Mouse (Mus musculus) stomach, postnatal 0 days (tissue): ENCODE data around the gene Enkd1. TPM values are rescaled to one million over a fixed set of nuclear protein-coding genes. Genes with fewer than 3 reads are reported as not detected.

ENCODE experiments used
- ATAC-seq: fragments of 200-750 bp; cut with Nextera tagmentation; 2 replicates; pipeline ENCODE4 v1.8.0; 2017; ENCODE audit not compliant: low FRiP score, low TSS enrichment
- DNase-seq: peaks from one replicate; pipeline ENCODE4 v3.0.0-alpha.2; 2016; ENCODE audit warnings: low spot score
- H3K27ac ChIP-seq: fragments of 300-500 bp; sonication (generic); replicated peaks from 2 replicates; pipeline ENCODE4 v1.5.1; 2014; ENCODE audit warnings: mild to moderate bottlenecking, control low read depth
- H3K27me3 ChIP-seq: fragments of 300-500 bp; sonication (generic); 2 replicates; pipeline ENCODE4 v1.6.1; 2014; ENCODE audit warnings: low read length; ENCODE audit not compliant: control insufficient read depth, insufficient read depth
- H3K36me3 ChIP-seq: fragments of 300-500 bp; sonication (generic); 2 replicates; pipeline ENCODE4 v1.6.1; 2014; ENCODE audit warnings: low read length, mixed read lengths; ENCODE audit not compliant: control insufficient read depth, insufficient read depth
- H3K4me1 ChIP-seq: fragments of 300-500 bp; sonication (generic); replicated peaks from 2 replicates; pipeline ENCODE4 v1.6.1; 2014; ENCODE audit warnings: antibody characterized with exemption; ENCODE audit not compliant: control insufficient read depth, insufficient read depth
- H3K4me2 ChIP-seq: fragments of 300-500 bp; sonication (generic); replicated peaks from 2 replicates; pipeline ENCODE4 v1.6.1; 2014; ENCODE audit warnings: low read depth, mild to moderate bottlenecking, control low read depth, moderate library complexity
- H3K4me3 ChIP-seq: fragments of 300-500 bp; sonication (generic); 2 replicates; pipeline ENCODE4 v1.5.1; 2014; ENCODE audit warnings: low read depth, low read length, control low read depth
- H3K9ac ChIP-seq: fragments of 300-500 bp; sonication (generic); 2 replicates; pipeline ENCODE4 v1.6.1; 2014; ENCODE audit warnings: mild to moderate bottlenecking, low read length, control low read depth, mixed read lengths
- H3K9me3 ChIP-seq: fragments of 300-500 bp; sonication (generic); 2 replicates; pipeline ENCODE4 v1.6.1; 2016; ENCODE audit warnings: low read length; ENCODE audit not compliant: control insufficient read depth
- CTCF ChIP-seq: IDR thresholded peaks from 2 replicates; pipeline ENCODE4 v1.5.1; 2016; ENCODE audit warnings: antibody characterized with exemption, low read depth, mild to moderate bottlenecking, moderate library complexity
- EP300 ChIP-seq: optimal IDR thresholded peaks from 2 replicates; pipeline ENCODE3; 2016; ENCODE audit warnings: antibody characterized with exemption
- WGBS: fragments of 180-500 bp; shearing (Covaris S2); extraction: QIAGEN DNeasy Blood & Tissue Kit; methylation state at CpG from one replicate; pipeline ENCODE4 v1.1.7; 2014; 5-methylcytosine and 5-hydroxymethylcytosine counted together
- polyA plus RNA-seq: library from polyadenylated mRNA; unstranded; fragments of >200 nt; fragmentation: Nextera tagmentation; extraction: Ambion mirVana; gene quantifications from 2 replicates; pipeline ENCODE4 v1.2.1, GENCODE M21; 2015

Gene Enkd1
- polyA plus RNA-seq, 1 experiment from 2014 or later = 5.4 TPM

- Histone ChIP-seq H3K27me3 (no peaks in the 10 kb centered on the region), H3K9ac (no peak overlapping the region), H3K27ac (no peak overlapping the region), H3K4me2 (no peak overlapping the region), H3K36me3 (peaks cover 8% of the 10 kb centered on the region), H3K4me3 (no peak overlapping the region), H3K4me1 (peaks cover 7% of the 10 kb centered on the region; the same call in 1 of the 2 replicates), H3K9me3 (no peaks in the 10 kb centered on the region)
- DNase-seq (no peak), ATAC-seq (no peak)
- TF ChIP-seq CTCF (no peak), EP300 (no peak)
- WGBS = 88% methylated on average over 6 of the region's 6 CpGs
Measured at GRCm38 (mm10) chr8:105704955-105705354, 3.1 kb downstream of the Enkd1 start.

- DNase-seq = no peak
- Histone ChIP-seq H3K36me3 (peaks cover 8% of the 10 kb centered on the region), H3K9me3 (no peaks in the 10 kb centered on the region), H3K4me3 (no peak overlapping the region), H3K9ac (no peak overlapping the region), H3K4me2 (no peak overlapping the region), H3K4me1 (peaks cover 7% of the 10 kb centered on the region; the same call in 1 of the 2 replicates), H3K27me3 (no peaks in the 10 kb centered on the region), H3K27ac (no peak overlapping the region)
- TF ChIP-seq EP300 (no peak), CTCF (no peak)
- no peak for ATAC-seq
- WGBS = 92% methylated on average over 34 of the region's 34 CpGs
Measured at GRCm38 (mm10) chr8:105704146-105704812, 3.7 kb downstream of the Enkd1 start.

GRCm38 (mm10) chr8:105702731-105703415 lies 5.1 kb downstream of the Enkd1 start:
- TF ChIP-seq CTCF (no peak), EP300 (no peak)

GRCm38 (mm10) chr8:105702001-105702401 lies 6.0 kb downstream of the Enkd1 start:
- Histone ChIP-seq H3K4me3 (peak overlapping the region; percentile 69), H3K36me3 (peaks cover 12% of the 10 kb centered on the region), H3K9me3 (no peaks in the 10 kb centered on the region), H3K27ac (peak overlapping the region; percentile 37; the same call in 1 of the 2 replicates), H3K9ac (peak overlapping the region; percentile 14; the same call in 1 of the 2 replicates), H3K4me1 (peaks cover 7% of the 10 kb centered on the region; the same call in 1 of the 2 replicates), H3K27me3 (no peaks in the 10 kb centered on the region), H3K4me2 (peak overlapping the region; percentile 87)
- WGBS = 41% methylated on average over 18 of the region's 18 CpGs
- TF ChIP-seq CTCF = no peak
- no peak for TF ChIP-seq EP300
- ATAC-seq = no peak
- no peak for DNase-seq

More at GRCm38 (mm10) chr8:105702731-105703415, 5.1 kb downstream of the Enkd1 start:
- H3K36me3 ChIP-seq = peaks cover 12% of the 10 kb centered on the region
- peaks cover 7% of the 10 kb centered on the region; the same call in 1 of the 2 replicates for H3K4me1 ChIP-seq
- 91% methylated on average over 24 of the region's 24 CpGs for WGBS
- H3K27ac ChIP-seq = no peak overlapping the region
- ATAC-seq (no peak), DNase-seq (no peak)
- H3K4me2 ChIP-seq = no peak overlapping the region
- H3K4me3 ChIP-seq = no peak overlapping the region
- H3K9ac ChIP-seq = no peak overlapping the region
- H3K27me3 ChIP-seq = no peaks in the 10 kb centered on the region
- no peaks in the 10 kb centered on the region for H3K9me3 ChIP-seq

GRCm38 (mm10) chr8:105700966-105701824 lies 6.8 kb downstream of the Enkd1 start, which contains the start of the genes Acd and Pard6a:
Gene Acd, minus strand, starts transcription at chr8:105701102.
Gene Pard6a, plus strand, starts transcription at chr8:105701148.
- Histone ChIP-seq H3K4me3 (peak within 1 kb of the TSS; percentile 69), H3K9me3 (no peaks in the 10 kb centered on the region), H3K9ac (peak within 1 kb of the TSS; percentile 66), H3K27me3 (no peaks in the 10 kb centered on the region), H3K27ac (peak within 1 kb of the TSS; percentile 89), H3K4me2 (peak within 1 kb of the TSS; percentile 87), H3K4me1 (peaks cover 7% of the 10 kb centered on the region; the same call in 1 of the 2 replicates), H3K36me3 (peaks cover 12% of the 10 kb centered on the region)
- TF ChIP-seq EP300 = no peak
- TF ChIP-seq CTCF = peak; percentile 19; the same call in 1 of the 2 replicates
- ATAC-seq (peak; percentile 75), DNase-seq (peak; percentile 96)
- 1% methylated on average over 59 of the region's 60 CpGs for WGBS
